Mouse (Mus musculus) urinary bladder, postnatal 25 days (tissue): ENCODE measurements around the gene Chrm1.

Experiments used
- DNase-seq: peaks from one replicate; pipeline ENCODE4 v3.0.0; 2022; ENCODE audit warnings: low spot score

Chrm1 gene

GRCm38 (mm10) chr19:8683627-8684026 lies 20.0 kb downstream of the Chrm1 start:
- DNase-seq: no peak

- DNase-seq: no peak
Measured at GRCm38 (mm10) chr19:8691871-8692539, 28.4 kb downstream of the Chrm1 start.

GRCm38 (mm10) chr19:8692740-8693139 lies 29.2 kb downstream of the Chrm1 start:
- DNase-seq: no peak

GRCm38 (mm10) chr19:8695330-8695729 lies 31.7 kb downstream of the Chrm1 start:
- DNase-seq: no peak

GRCm38 (mm10) chr19:8699652-8700051 lies 36.1 kb downstream of the Chrm1 start:
- DNase-seq: no peak

- DNase-seq: no peak
Measured at GRCm38 (mm10) chr19:8702458-8702857, 38.9 kb downstream of the Chrm1 start.

DNA sequence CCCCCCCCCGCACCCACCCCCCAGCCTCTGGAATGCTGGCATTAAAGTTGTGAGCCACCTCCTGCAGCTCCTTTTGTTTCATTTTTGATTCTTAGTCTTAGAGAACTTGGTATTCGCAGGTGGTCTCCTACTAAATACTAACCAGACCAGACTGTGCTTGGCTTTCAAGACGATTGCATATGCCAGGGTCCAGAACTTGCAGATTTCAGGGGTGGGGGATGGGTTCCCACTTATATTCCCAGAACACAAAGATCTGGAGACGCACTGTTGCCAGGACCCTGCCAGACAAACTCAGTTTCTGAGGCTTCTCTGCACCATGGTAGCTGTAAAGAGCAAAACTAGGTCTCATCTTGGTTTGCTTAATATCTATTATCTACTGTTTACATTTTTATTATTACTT lies 40.0 kb downstream of the Chrm1 start:
- no peak for DNase-seq

- DNase-seq: no peak
Measured at GRCm38 (mm10) chr19:8705026-8705708, 41.6 kb downstream of the Chrm1 start.

GRCm38 (mm10) chr19:8706132-8706667 lies 42.6 kb downstream of the Chrm1 start:
- no peak for DNase-seq

- DNase-seq: no peak
Measured at GRCm38 (mm10) chr19:8706930-8707329, 43.3 kb downstream of the Chrm1 start.

- no peak for DNase-seq
Measured at GRCm38 (mm10) chr19:8708954-8709353, 45.4 kb downstream of the Chrm1 start.

DNA sequence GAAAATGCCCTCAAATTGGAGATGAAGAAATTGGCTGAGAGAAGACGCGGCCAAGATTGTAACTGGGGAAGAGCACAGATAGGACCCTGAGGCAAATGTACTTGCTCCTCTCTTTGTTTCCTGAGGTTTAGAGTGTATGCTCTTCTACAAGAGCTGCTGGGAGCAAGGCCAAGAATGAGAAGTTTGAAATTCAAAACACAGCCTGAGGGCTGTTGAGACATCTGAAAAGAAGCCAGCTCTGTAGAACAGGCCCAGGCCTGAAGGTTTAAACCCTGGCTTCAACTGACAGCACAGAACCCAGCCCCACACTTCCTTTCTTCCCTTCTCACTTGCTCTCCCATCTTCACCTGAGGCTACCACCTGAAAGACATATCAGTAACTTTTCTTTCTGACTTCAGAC lies 46.5 kb downstream of the Chrm1 start:
- no peak for DNase-seq

DNA sequence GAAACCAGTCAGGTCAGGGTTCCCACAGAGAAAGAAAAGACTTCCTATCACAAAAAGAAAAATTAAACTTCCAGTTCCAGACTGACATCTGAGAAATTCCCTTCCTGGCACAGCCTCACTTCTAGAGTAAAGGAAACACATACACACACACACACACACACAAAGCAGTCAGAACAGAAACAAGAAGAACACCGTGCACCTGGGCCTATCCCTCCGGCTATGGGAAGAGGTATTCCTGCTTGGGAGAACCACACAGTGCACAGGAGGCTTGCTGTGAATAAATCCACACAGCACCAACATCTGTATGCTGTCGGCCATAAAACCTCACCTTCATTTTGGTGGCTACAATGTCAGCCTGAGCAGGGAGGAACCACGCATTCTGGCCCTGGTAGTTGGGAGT lies 47.9 kb downstream of the Chrm1 start:
- no peak for DNase-seq

- DNase-seq: no peak
Measured at GRCm38 (mm10) chr19:8711949-8712869, 48.6 kb downstream of the Chrm1 start.

DNA sequence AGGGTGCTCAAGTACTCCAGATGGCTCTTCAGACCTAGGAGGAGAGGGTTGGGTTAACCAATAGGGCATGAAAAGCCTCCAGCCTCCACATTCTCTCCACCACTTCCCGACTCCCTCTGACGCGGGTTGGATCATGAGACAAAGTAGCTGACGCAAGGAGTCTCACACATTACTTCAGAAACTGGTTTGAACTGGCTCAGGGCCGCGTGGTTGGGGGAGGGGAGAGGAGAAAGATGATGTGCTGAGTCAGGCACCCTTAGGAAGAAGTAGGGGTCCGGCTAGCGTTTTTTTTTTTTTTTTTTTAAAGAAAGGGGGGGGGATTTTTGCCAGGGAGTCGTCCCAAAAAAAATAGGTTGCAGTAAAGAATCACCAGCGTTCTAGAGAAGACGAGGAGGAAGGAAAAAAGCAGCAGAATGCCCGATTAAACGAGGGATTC lies 49.3 kb downstream of the Chrm1 start:
- DNase-seq: peak; percentile 72

DNA sequence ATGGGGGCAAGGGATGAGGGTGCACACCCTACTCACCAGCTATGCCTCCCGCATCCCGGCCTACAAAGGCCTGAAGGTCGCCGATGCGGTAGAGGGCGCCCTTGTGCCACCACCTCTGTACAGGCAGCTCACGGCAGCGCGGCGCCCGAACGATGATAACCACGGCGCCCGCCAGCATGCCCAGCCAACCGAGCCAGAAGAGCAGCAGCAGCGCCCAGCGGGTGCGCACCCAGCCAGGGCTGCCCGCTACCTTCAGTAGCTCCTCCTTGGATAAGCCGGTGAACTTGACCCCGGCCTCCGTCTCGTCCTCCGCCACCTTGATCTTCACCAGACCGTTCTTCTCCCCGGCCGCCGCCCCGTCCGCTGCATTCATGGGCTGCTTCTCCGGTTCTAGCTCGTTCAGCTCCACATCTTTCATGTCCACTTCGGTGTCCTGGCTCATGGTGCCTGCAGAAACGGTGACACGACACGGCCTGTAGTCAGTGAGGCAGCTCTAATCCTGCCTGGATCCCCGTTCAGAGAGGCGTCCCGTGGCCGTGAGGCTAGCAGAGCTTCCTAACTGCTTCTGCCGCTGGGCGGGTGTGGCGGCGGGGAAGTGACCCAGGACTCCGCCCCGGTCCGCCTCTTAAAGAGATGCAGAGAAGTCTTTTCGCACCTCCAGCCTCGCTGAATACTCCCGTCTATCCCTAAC lies 49.9 kb downstream of the Chrm1 start:
- peak; percentile 88 for DNase-seq

- DNase-seq: no peak
Measured at GRCm38 (mm10) chr19:8713997-8714652, 50.5 kb downstream of the Chrm1 start.

DNA sequence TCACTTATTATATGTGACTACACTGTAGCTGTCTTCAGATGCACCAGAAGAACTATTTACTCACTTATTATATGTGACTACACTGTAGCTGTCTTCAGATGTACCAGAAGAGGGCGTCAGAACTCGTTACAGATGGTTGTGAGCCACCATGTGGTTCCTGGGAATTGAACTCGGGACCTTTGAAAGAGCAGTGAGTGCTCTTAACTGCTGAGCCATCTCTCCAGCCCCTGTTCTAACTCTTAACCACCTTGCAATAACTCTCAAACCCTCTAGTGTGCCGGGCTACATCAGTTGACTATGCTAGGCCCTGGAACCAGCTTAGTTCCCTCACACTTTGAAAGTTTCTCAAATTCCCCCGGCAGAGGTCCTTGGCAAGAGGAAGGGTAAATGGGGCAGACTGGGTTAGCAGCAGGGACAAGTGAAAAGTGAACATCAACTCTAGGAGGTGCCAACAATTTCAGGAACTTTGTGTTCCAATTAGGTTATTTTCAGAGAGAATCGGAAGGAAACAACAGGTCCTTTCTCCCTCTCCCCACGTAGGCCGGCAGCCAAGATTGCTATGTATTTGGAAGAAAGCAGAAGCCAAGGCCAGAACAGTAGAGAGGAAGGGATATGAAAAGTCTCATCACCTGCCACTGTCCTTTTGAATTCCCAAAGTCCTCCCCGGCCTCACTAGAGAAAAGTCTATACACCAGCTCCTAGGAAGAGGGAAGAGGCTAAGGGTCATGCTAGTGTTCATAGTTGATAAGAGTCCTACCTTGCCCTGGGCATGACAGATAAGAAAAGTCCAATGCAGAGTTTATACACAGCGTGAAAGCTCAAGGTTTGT lies 51.3 kb downstream of the Chrm1 start:
- no peak for DNase-seq

DNA sequence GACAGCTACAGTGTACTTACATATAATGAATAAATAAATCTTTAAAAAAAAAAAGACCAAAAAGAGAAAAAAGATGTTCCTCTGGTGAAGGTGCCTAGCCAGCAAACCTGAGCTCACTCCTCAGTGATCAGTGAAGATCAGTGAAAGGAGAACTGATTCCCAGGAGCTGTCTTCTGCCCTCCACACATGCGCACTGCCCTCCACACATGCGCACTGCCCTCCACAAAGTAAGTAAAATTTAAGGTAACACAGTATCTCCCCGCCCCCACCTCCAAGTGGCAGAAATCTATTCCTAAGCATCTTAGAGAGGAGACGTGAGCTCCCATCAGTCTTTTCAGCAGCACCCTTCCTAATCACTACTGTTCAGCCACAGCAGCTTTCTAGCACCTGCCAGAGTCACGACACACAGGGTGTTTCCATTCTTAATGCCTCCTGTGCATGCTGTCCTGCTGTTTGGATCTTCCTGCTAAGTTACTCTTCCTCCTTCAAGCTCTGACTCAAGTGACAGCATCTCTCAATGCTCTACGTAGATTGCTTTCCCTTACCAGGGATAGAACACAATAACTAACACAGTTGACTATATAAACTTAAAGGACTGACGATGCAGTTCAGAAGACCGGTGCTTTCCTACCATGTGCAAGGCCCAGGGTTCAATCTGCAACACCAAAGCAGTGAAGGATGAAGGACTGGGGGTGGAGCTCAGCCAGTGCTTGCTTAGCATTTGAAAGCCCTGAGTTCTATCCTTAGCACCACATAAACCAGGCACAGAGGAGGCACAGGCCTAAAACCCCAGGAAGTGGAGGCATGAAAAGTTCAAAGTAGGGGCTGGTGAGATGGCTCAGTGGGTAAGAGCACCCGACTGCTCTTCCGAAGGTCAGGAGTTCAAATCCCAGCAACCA lies 52.5 kb downstream of the Chrm1 start:
- no peak for DNase-seq
